Comparison of ENCODE assay signal across 25 mouse cellular contexts in the genomic region with DNA sequence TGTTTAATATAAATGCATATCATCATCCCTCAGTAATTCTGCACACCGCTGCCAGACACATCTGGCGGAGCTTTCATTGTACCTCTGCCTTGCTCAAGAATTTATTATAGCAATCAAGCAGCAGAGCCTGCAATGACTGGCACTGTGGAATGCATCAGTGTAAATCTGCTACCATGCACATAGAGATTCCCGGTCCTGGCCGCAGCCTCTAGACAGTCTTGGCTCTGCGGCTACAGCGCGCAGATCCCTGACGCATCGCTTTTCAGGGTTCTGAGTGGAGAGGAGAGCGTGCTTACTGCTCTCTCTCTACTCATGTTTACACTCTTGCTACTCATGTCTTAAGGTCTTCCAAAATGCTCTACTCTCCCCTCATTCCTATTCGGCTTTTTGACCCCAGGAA. TPM values are rescaled to one million over a fixed set of nuclear protein-coding genes. Genes with fewer than 3 reads are reported as not detected.
DNase-seq lines count a peak whose midpoint lies in the region; ATAC-seq and TF ChIP-seq lines count a peak whose summit lies in the region.
"Had no signal": no experiment of that assay in that cellular context is flagged by ENCODE, and none has a peak within 500 bp of the region (broad histone marks: within the 10 kb centered on the region; RNA-seq: fewer than 3 reads in every experiment).

No protein-coding gene starts in this region.

- no peak overlapping the region for H3K9ac ChIP-seq in forebrain, embryonic 11.5 days (ENCODE audit: low read length)
- H3K9ac ChIP-seq in forebrain, embryonic 15.5 days (replicated peaks): no peak overlapping the region
- no peak overlapping the region for H3K9ac ChIP-seq in neural tube, embryonic 12.5 days
- H3K9ac ChIP-seq: stomach, embryonic 15.5 days had no signal

- intact Hi-C loops in left cerebral cortex, adult 2 months (cut with DNase I): no loop called here

- H3K27ac ChIP-seq in forebrain, embryonic 11.5 days (ENCODE audit: low read depth, low read length): no peak overlapping the region
- no peak overlapping the region for H3K27ac ChIP-seq in forebrain, embryonic 10.5 days
- H3K27ac ChIP-seq in left cerebral cortex, adult 2 months: no peak overlapping the region
- 0 out of 2 replicates have a peak overlapping the region, but pooled peaks have one; percentile 20 for H3K27ac ChIP-seq in forebrain, embryonic 15.5 days (replicated peaks)
- no peak overlapping the region; the same call in 1 of the 2 replicates for H3K27ac ChIP-seq in neural tube, embryonic 12.5 days
- H3K27ac ChIP-seq: layer of hippocampus, adult 2 months; stomach, embryonic 15.5 days had no signal

- no peaks in the 10 kb centered on the region for H3K4me1 ChIP-seq in forebrain, embryonic 11.5 days (replicated peaks; ENCODE audit: control insufficient read depth, insufficient read depth, low read length)
- H3K4me1 ChIP-seq in forebrain, embryonic 10.5 days: peaks cover 2% of the 10 kb centered on the region; the same call in 1 of the 2 replicates
- H3K4me1 ChIP-seq in forebrain, embryonic 15.5 days: 0 out of 2 replicates have a peak, but pooled peaks cover 2% of the 10 kb centered on the region
- 0 out of 2 replicates have a peak, but pooled peaks cover 3% of the 10 kb centered on the region for H3K4me1 ChIP-seq in neural tube, embryonic 12.5 days
- H3K4me1 ChIP-seq: megakaryocyte, embryonic 14.5 days; stomach, embryonic 15.5 days had no signal

- TF ChIP-seq CTCF in left cerebral cortex, adult 2 months (IDR thresholded peaks at IDR 0.05): no peak

- no peaks in the 10 kb centered on the region for H3K27me3 ChIP-seq in forebrain, embryonic 11.5 days (ENCODE audit: control insufficient read depth, insufficient read depth, low read length)
- no peaks in the 10 kb centered on the region for H3K27me3 ChIP-seq in forebrain, embryonic 10.5 days (ENCODE audit: poor library complexity, severe bottlenecking)
- H3K27me3 ChIP-seq in forebrain, embryonic 15.5 days: no peaks in the 10 kb centered on the region
- H3K27me3 ChIP-seq in neural tube, embryonic 12.5 days (replicated peaks): no peaks in the 10 kb centered on the region
- H3K27me3 ChIP-seq: megakaryocyte, embryonic 14.5 days; stomach, embryonic 15.5 days had no signal

- no peak overlapping the region for H3K4me3 ChIP-seq in forebrain, embryonic 11.5 days (ENCODE audit: low read depth, low read length)
- H3K4me3 ChIP-seq in forebrain, embryonic 10.5 days: no peak overlapping the region
- H3K4me3 ChIP-seq in left cerebral cortex, adult 2 months: peak overlapping the region; percentile 11; the same call in 1 of the 2 replicates
- H3K4me3 ChIP-seq in forebrain, embryonic 15.5 days: no peak overlapping the region
- no peak overlapping the region for H3K4me3 ChIP-seq in neural tube, embryonic 12.5 days
- H3K4me3 ChIP-seq: layer of hippocampus, adult 2 months; megakaryocyte, embryonic 14.5 days; stomach, embryonic 15.5 days had no signal

- H3K9me3 ChIP-seq in forebrain, embryonic 11.5 days (ENCODE audit: control insufficient read depth, low read length): no peaks in the 10 kb centered on the region; the same call in 1 of the 2 replicates
- no peaks in the 10 kb centered on the region for H3K9me3 ChIP-seq in forebrain, embryonic 10.5 days
- no peaks in the 10 kb centered on the region for H3K9me3 ChIP-seq in forebrain, embryonic 15.5 days
- H3K9me3 ChIP-seq in neural tube, embryonic 12.5 days: no peaks in the 10 kb centered on the region
- H3K9me3 ChIP-seq: megakaryocyte, embryonic 14.5 days; stomach, embryonic 15.5 days had no signal

- ATAC-seq in forebrain, embryonic 11.5 days (replicated peaks; ENCODE audit: low FRiP score): no peak
- ATAC-seq in forebrain, embryonic 15.5 days (replicated peaks): no peak
- peak; percentile 81; the same call in 1 of the 2 replicates for ATAC-seq in neural tube, embryonic 12.5 days (ENCODE audit: low FRiP score, low read depth)

- 93% methylated on average over 11 of the region's 11 CpGs for WGBS in forebrain, embryonic 11.5 days
- WGBS in forebrain, embryonic 10.5 days: 95% methylated on average over 11 of the region's 11 CpGs
- whole genome bisulfite sequencing in forebrain, embryonic 15.5 days: 82% methylated on average over 11 of the region's 11 CpGs
- 57% methylated on average over 11 of the region's 11 CpGs for WGBS in neural tube, embryonic 12.5 days

- peak; percentile 44 for DNase-seq in forebrain, embryonic 11.5 days (ENCODE audit: low spot score)
- no peak for DNase-seq in forebrain, embryonic 10.5 days (ENCODE audit: extremely low spot score, low spot score)
- DNase-seq in left cerebral cortex, adult 2 months (ENCODE audit: extremely low spot score in 1 of 2, low spot score in 2 of 2): no peak
- no peak for DNase-seq in left cerebral cortex, adult 8-10 months (ENCODE audit: low spot score in 2 of 2)
- DNase-seq in kidney, postnatal 36 days: no peak
- no peak for DNase-seq in adrenal gland, adult 2 months
- DNase-seq: adrenal gland, adult 8-10 months; cerebellum, adult 9-11 months; heart, postnatal 10 days; kidney, adult 11 months; layer of hippocampus, postnatal 36 days; lung, adult 2 months; thymus, adult 18-20 months had no signal

- no peak overlapping the region for H3K4me2 ChIP-seq in forebrain, embryonic 11.5 days (ENCODE audit: low read depth, low read length, severe bottlenecking)
- H3K4me2 ChIP-seq in forebrain, embryonic 15.5 days (replicated peaks): no peak overlapping the region
- peak overlapping the region; percentile 18; the same call in 1 of the 2 replicates for H3K4me2 ChIP-seq in neural tube, embryonic 12.5 days (replicated peaks)
- H3K4me2 ChIP-seq: heart, embryonic 11.5 days; liver, embryonic 11.5 days; stomach, embryonic 15.5 days had no signal

- H3K36me3 ChIP-seq in forebrain, embryonic 11.5 days (ENCODE audit: control insufficient read depth, insufficient read depth, low read length): no peaks in the 10 kb centered on the region
- no peaks in the 10 kb centered on the region for H3K36me3 ChIP-seq in forebrain, embryonic 10.5 days (replicated peaks)
- no peaks in the 10 kb centered on the region for H3K36me3 ChIP-seq in forebrain, embryonic 15.5 days
- no peaks in the 10 kb centered on the region for H3K36me3 ChIP-seq in neural tube, embryonic 12.5 days
- H3K36me3 ChIP-seq: stomach, embryonic 15.5 days had no signal

RNA-seq across cellular contexts. Expression of gene Cpb2, which starts 28.3 kb away (rescaled TPM):
- polyA plus RNA-seq in forebrain, embryonic 11.5 days (2014; fragmentation: Nextera tagmentation; extraction: Ambion mirVana): not detected in 2 replicates
- polyA plus RNA-seq in forebrain, embryonic 10.5 days (2016; fragmentation: Nextera tagmentation; extraction: Ambion mirVana): not detected in 2 replicates
- total RNA-seq in left cerebral cortex, adult 2 months (2021): not detected
- total RNA-seq in left cerebral cortex, adult 8-10 months (2022): not detected
- polyA plus RNA-seq in forebrain, embryonic 15.5 days (2015; fragmentation: Nextera tagmentation; extraction: Ambion mirVana): 0.23 TPM in 1 of 2 replicates, not detected in the other
- 0.32 TPM in 1 of 2 replicates, not detected in the other for polyA plus RNA-seq in neural tube, embryonic 12.5 days (2016; fragmentation: Nextera tagmentation; extraction: Ambion mirVana)
- total RNA-seq in adrenal gland, adult 2 months (2021): 1 to 10 TPM in 1 of 2 experiments, not detected in 1; 1.3 TPM
- polyA plus RNA-seq in adrenal gland, adult 2 months (2012; rRNA removed): not detected in 2 replicates
- total RNA-seq: adrenal gland, adult 8-10 months; heart, postnatal 10 days; layer of hippocampus, adult 2 months; layer of hippocampus, postnatal 36 days; left cerebral cortex, postnatal 36 days; monocyte, adult 5-6 weeks had no signal
- polyA plus RNA-seq: cortical plate, adult 2 months; embryonic facial prominence, embryonic 11.5 days; gonadal fat pad, adult 2 months had no signal
